Mouse (Mus musculus): ENCODE measurements around the gene Myo6. TPM values are rescaled to one million over a fixed set of nuclear protein-coding genes. Genes with fewer than 3 reads are reported as not detected.

Gene Myo6
- total RNA-seq, 4 experiments from 2014 or later = 84.7 to 105 (median 97.0) TPM

DNA sequence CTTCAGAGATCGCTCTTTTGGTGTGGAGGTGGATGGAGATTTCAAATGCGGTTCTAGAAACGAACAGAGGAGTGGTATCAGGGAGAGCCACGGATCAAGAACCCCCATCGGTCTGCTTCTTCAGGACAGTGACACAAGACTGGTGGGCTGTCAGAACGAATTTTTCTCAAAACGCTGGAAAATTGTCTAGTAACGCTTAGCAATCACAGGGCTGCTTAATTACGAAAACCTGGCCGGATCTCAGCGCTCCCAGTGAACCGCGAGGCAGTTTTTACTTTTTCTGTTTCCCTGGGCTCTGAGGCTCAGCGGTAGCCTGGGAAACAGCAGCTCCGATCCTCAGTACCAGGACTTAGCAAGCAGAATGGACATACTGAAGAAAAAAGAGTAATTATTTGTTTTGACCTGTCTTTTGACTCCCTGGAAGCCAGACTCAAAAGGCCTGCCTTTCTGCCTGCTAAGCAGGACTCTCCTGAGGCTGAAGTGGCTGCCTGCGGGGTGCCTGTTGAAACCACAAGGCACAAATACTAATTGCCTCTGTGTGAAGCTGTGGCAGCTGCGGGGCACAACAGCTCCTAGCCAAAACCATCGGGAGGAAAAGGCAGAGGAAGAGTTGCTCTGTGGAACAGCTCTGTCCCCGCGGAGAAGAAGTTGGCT is 187.0 kb downstream of the Myo6 start:
- DNase-seq (ENCODE audit: low spot score in 2 of 2) = peak; percentile 22 to 27

DNA sequence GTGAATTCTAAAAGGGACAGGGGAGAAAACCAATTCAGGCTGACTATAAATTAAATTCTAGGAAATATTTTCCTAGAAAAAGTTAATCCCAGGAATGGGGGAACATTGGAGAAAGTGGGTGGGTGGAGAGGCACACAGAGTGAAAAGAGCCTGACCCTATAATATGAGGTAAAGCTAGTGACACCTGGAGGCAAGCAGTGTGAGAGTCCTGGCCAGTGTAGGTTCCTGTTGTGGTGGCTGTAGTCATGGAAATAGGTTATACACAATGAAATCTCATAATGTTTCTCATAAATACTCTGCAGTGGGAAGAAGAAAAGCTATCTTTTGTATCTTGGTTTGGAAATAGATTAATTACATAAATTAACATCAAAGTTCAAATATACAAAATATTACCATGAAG is 195.2 kb downstream of the Myo6 start:
- no peak for DNase-seq (ENCODE audit: low spot score in 2 of 2)

Other genes starting within 250 kb of the Myo6 start
- gene Filip1, start 152.2 kb upstream of the Myo6 start, total RNA-seq (2022) = 10 to 100 TPM in 3 of 4 experiments, 1 to 10 TPM in 1; 8.2 to 14.3 (median 12.0) TPM
- 100 to 1,000 TPM in 3 of 4 experiments, 10 to 100 TPM in 1; 99.3 to 107 (median 103) TPM for gene Senp6, start 98.1 kb upstream of the Myo6 start, total RNA-seq (2022)

Data from layer of hippocampus, adult 8-10 months (tissue).